In the genomic region with DNA sequence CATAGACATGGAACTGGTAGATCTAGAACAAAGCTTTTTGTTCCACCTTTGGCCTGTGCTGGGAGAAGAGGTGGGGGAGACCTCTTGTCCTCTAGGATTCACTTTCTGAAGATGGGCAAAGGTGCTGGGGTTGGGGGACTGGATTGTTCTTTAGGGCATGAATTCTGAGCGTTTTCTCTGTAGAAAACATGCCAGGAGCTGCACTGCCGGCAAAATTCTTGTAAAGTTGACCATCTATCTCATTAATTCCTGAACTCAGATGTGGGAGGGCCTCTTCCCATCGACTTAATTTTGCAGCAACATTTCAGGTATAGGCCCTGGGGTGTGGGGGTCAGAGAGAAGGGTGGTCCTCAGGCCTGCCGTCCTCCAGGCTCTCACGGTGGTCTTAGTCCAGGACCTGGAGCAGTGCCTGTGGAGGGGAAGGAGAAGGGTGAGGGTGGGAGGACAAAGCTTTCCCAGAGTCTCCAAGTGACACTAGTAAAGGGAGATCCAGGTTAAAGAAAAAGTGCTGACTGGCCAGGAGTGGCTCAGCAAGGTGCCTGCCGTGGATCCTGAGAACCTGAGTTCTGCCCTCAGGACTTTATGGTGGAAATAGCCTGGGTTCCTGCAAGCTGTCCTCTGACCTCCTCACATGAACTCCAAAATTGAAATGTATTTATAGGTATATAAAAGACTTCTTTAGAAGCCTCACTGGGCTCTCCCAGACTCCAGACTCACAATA, we compare ENCODE assay signal across 1 mouse cellular context.
TF ChIP-seq lines count a peak whose summit lies in the region.

No protein-coding gene starts in this region.

TF ChIP-seq in myocyte, 11 proteins besides CTCF, POLR2A, EP300 and RAD21:
- TF ChIP-seq MYOG (IDR thresholded peaks at IDR 0.05; ENCODE audit: control insufficient read depth in 1 of 3, insufficient read depth in 1 of 3, insufficient read length in 2 of 3, low read depth in 2 of 3), result no peak
- TF ChIP-seq CEBPB (IDR thresholded peaks at IDR 0.05; ENCODE audit: insufficient read depth, poor library complexity, severe bottlenecking), result no peak
- TF ChIP-seq MYOD1 (IDR thresholded peaks at IDR 0.05; ENCODE audit: control insufficient read depth in 1 of 3, insufficient read length in 2 of 3, low read depth in 2 of 3), result no peak
- no peak for TF ChIP-seq REST (IDR thresholded peaks at IDR 0.05; ENCODE audit: insufficient read depth, insufficient read length)
- TF ChIP-seq POLR2AphosphoS2 (IDR thresholded peaks at IDR 0.05; ENCODE audit: insufficient read length, low read depth), result peak; percentile 65
- TF ChIP-seq TCF3 (IDR thresholded peaks at IDR 0.05; ENCODE audit: insufficient read length, low read depth), result no peak
- TF ChIP-seq E2F4 (IDR thresholded peaks at IDR 0.05; ENCODE audit: insufficient read depth), result no peak
- no peak for TF ChIP-seq MAX (IDR thresholded peaks at IDR 0.05; ENCODE audit: low read depth)
- no peak for TF ChIP-seq SRF (IDR thresholded peaks at IDR 0.05; ENCODE audit: control insufficient read depth, insufficient read length, low read depth)
